Mouse (Mus musculus): ENCODE data around the gene Slc35g3.

DNA sequence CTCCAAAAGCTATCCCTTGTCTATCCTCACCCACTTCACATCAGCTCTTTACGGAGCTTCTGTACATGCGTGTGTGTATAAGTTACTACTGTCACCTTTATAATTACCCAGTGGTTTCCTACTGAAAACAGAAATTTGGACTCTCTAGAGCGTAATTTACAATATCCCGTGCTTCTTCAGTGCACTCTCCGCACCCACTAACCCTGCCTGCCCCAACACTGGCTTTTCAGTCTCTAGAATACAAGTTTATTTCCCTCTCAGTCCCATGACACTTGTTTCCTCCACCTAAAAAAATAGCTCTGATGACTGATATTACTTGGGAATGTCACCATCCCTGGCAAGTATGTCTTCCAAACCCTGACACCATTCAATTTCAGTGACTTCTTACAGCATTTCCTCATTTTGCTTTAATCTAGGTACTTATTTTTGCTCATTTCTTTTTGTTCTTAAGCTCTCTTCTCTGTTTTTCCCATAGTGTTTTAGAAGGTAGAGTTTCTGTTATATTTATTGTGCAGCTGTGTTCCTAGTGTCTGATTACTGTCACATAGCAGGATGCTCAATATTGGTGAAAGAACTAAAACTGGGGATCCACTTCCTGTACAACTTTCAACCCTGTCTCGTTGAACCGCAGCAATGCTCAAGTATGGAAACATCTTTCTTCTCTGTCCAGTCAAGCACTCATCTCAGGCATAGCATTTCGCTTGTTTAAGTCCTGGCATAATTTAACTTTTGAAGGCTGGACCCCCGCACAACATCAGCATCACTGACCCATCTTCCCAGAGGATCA, 4.3 kb downstream of the Slc35g3 start:
- no peak for TF ChIP-seq CTCF (IDR thresholded peaks at IDR 0.05; ENCODE audit: low read depth)
- no peak for TF ChIP-seq EP300 (IDR thresholded peaks at IDR 0.05; ENCODE audit: low read depth)
